Mouse (Mus musculus) hindbrain, embryonic 12.5 days (tissue): ENCODE measurements around the gene Lyrm4. TPM values are rescaled to one million over a fixed set of nuclear protein-coding genes. Genes with fewer than 3 reads are reported as not detected.

Source experiments
- ATAC-seq: fragments of 200-750 bp; cut with Nextera tagmentation; 2 replicates; pipeline ENCODE4 v1.8.0; 2017; ENCODE audit warnings: moderate TSS enrichment; ENCODE audit not compliant: low FRiP score
- H3K27ac ChIP-seq: fragments of 300-500 bp; sonication (generic); 2 replicates; pipeline ENCODE4 v1.5.1; 2016; ENCODE audit warnings: mild to moderate bottlenecking
- H3K27me3 ChIP-seq: fragments of 300-500 bp; sonication (generic); 2 replicates; pipeline ENCODE4 v1.6.1; 2016; ENCODE audit warnings: mild to moderate bottlenecking
- H3K36me3 ChIP-seq: fragments of 300-500 bp; sonication (generic); 2 replicates; pipeline ENCODE4 v1.6.1; 2016; ENCODE audit warnings: mild to moderate bottlenecking
- H3K4me1 ChIP-seq: fragments of 300-500 bp; sonication (generic); 2 replicates; pipeline ENCODE4 v1.6.1; 2016
- H3K4me2 ChIP-seq: fragments of 300-500 bp; sonication (generic); replicated peaks from 2 replicates; pipeline ENCODE4 v1.6.1; 2016; ENCODE audit warnings: mild to moderate bottlenecking
- H3K4me3 ChIP-seq: fragments of 300-500 bp; sonication (generic); 2 replicates; pipeline ENCODE4 v1.5.1; 2016; ENCODE audit warnings: mild to moderate bottlenecking
- H3K9ac ChIP-seq: fragments of 300-500 bp; sonication (generic); 2 replicates; pipeline ENCODE4 v1.6.1; 2016; ENCODE audit warnings: mild to moderate bottlenecking, moderate library complexity
- H3K9me3 ChIP-seq: fragments of 300-500 bp; sonication (generic); replicated peaks from 2 replicates; pipeline ENCODE4 v1.6.1; 2016; ENCODE audit warnings: mild to moderate bottlenecking
- WGBS: fragments of 180-500 bp; shearing (Covaris S2); methylation state at CpG from one replicate; pipeline ENCODE4 v1.1.7; 2016; 5-methylcytosine and 5-hydroxymethylcytosine counted together
- polyA plus RNA-seq: library from polyadenylated mRNA; unstranded; fragments of >200 nt; fragmentation: Nextera tagmentation; extraction: Ambion mirVana; gene quantifications from 2 replicates; pipeline ENCODE4 v1.2.1, GENCODE M21; 2016

The Lyrm4 gene
- polyA plus RNA-seq, 1 experiment from 2014 or later = 23.3 TPM

GRCm38 (mm10) chr13:36131401-36131800 is 14.1 kb upstream of the Lyrm4 start:
- Histone ChIP-seq H3K36me3 (no peaks in the 10 kb centered on the region), H3K4me1 (no peaks in the 10 kb centered on the region), H3K27me3 (no peaks in the 10 kb centered on the region), H3K4me3 (no peak overlapping the region), H3K4me2 (no peak overlapping the region), H3K9me3 (no peaks in the 10 kb centered on the region), H3K9ac (no peak overlapping the region), H3K27ac (no peak overlapping the region)
- no peak for ATAC-seq
- 93% methylated on average over 5 of the region's 5 CpGs for WGBS

GRCm38 (mm10) chr13:36129360-36130054 is 12.2 kb upstream of the Lyrm4 start:
- Histone ChIP-seq H3K27ac (no peak overlapping the region), H3K9me3 (no peaks in the 10 kb centered on the region), H3K4me3 (no peak overlapping the region), H3K27me3 (no peaks in the 10 kb centered on the region), H3K9ac (no peak overlapping the region), H3K4me1 (no peaks in the 10 kb centered on the region), H3K36me3 (no peaks in the 10 kb centered on the region), H3K4me2 (no peak overlapping the region)
- WGBS = 75% methylated on average over 2 of the region's 2 CpGs
- no peak for ATAC-seq

GRCm38 (mm10) chr13:36120606-36121005 is 3.3 kb upstream of the Lyrm4 start:
- Histone ChIP-seq H3K4me2 (no peak overlapping the region), H3K36me3 (no peaks in the 10 kb centered on the region), H3K4me1 (peaks cover 12% of the 10 kb centered on the region), H3K9ac (no peak overlapping the region), H3K27ac (no peak overlapping the region), H3K4me3 (no peak overlapping the region), H3K9me3 (no peaks in the 10 kb centered on the region), H3K27me3 (no peaks in the 10 kb centered on the region)
- ATAC-seq = no peak

- H3K4me3 ChIP-seq = no peak overlapping the region
- H3K36me3 ChIP-seq = no peaks in the 10 kb centered on the region
- H3K4me1 ChIP-seq = peaks cover 12% of the 10 kb centered on the region
- no peak overlapping the region for H3K4me2 ChIP-seq
- no peaks in the 10 kb centered on the region for H3K9me3 ChIP-seq
- no peak for ATAC-seq
- WGBS = 77% methylated on average over 4 of the region's 4 CpGs
- H3K9ac ChIP-seq = no peak overlapping the region
- no peaks in the 10 kb centered on the region for H3K27me3 ChIP-seq
- no peak overlapping the region for H3K27ac ChIP-seq
These were observed 2.4 kb upstream of the Lyrm4 start for GRCm38 (mm10) chr13:36119684-36120083.

- Histone ChIP-seq H3K27ac (no peak overlapping the region; the same call in 1 of the 2 replicates), H3K4me3 (peak overlapping the region; percentile 76), H3K4me1 (peaks cover 12% of the 10 kb centered on the region), H3K9me3 (no peaks in the 10 kb centered on the region), H3K36me3 (no peaks in the 10 kb centered on the region), H3K4me2 (peak overlapping the region; percentile 86), H3K9ac (peak overlapping the region; percentile 78), H3K27me3 (no peaks in the 10 kb centered on the region)
- ATAC-seq = peak; percentile 54
- WGBS = 10% methylated on average over 21 of the region's 21 CpGs
These were observed 695 bp downstream of the Lyrm4 start for GRCm38 (mm10) chr13:36116520-36117142.

GRCm38 (mm10) chr13:36113181-36113580 is 4.1 kb downstream of the Lyrm4 start:
- Histone ChIP-seq H3K9me3 (no peaks in the 10 kb centered on the region), H3K36me3 (no peaks in the 10 kb centered on the region), H3K4me2 (no peak overlapping the region), H3K9ac (no peak overlapping the region), H3K27me3 (no peaks in the 10 kb centered on the region), H3K27ac (no peak overlapping the region), H3K4me3 (no peak overlapping the region), H3K4me1 (peaks cover 7% of the 10 kb centered on the region; the same call in 1 of the 2 replicates)
- 83% methylated on average over 5 of the region's 5 CpGs for WGBS
- ATAC-seq = no peak

- H3K27me3 ChIP-seq = no peaks in the 10 kb centered on the region
- no peaks in the 10 kb centered on the region for H3K36me3 ChIP-seq
- peaks cover 3% of the 10 kb centered on the region; the same call in 1 of the 2 replicates for H3K4me1 ChIP-seq
- 94% methylated on average over 2 of the region's 2 CpGs for WGBS
- no peak overlapping the region for H3K4me2 ChIP-seq
- no peak overlapping the region for H3K9ac ChIP-seq
- H3K9me3 ChIP-seq = no peaks in the 10 kb centered on the region
- H3K27ac ChIP-seq = no peak overlapping the region
- ATAC-seq = no peak
- no peak overlapping the region for H3K4me3 ChIP-seq
These were observed 6.0 kb downstream of the Lyrm4 start for GRCm38 (mm10) chr13:36111331-36111730.

- 93% methylated on average over 4 of the region's 4 CpGs for WGBS
- Histone ChIP-seq H3K9ac (no peak overlapping the region), H3K4me1 (no peaks in the 10 kb centered on the region), H3K27me3 (no peaks in the 10 kb centered on the region), H3K27ac (no peak overlapping the region), H3K9me3 (no peaks in the 10 kb centered on the region), H3K4me3 (no peak overlapping the region), H3K4me2 (no peak overlapping the region), H3K36me3 (no peaks in the 10 kb centered on the region)
- ATAC-seq = no peak
These were observed 8.8 kb downstream of the Lyrm4 start for GRCm38 (mm10) chr13:36108528-36108927.

- Histone ChIP-seq H3K9ac (no peak overlapping the region), H3K27me3 (no peaks in the 10 kb centered on the region), H3K4me2 (no peak overlapping the region), H3K27ac (no peak overlapping the region), H3K36me3 (no peaks in the 10 kb centered on the region), H3K4me1 (no peaks in the 10 kb centered on the region), H3K9me3 (no peaks in the 10 kb centered on the region), H3K4me3 (no peak overlapping the region)
- no peak for ATAC-seq
- 76% methylated on average over 6 of the region's 6 CpGs for WGBS
These were observed 11.7 kb downstream of the Lyrm4 start for GRCm38 (mm10) chr13:36105591-36105990.

- H3K4me3 ChIP-seq = no peak overlapping the region
- H3K4me2 ChIP-seq = no peak overlapping the region
- no peak for ATAC-seq
- H3K36me3 ChIP-seq = no peaks in the 10 kb centered on the region
- H3K4me1 ChIP-seq = no peaks in the 10 kb centered on the region
- H3K9ac ChIP-seq = no peak overlapping the region
- 84% methylated on average over 5 of the region's 5 CpGs for WGBS
- no peaks in the 10 kb centered on the region for H3K9me3 ChIP-seq
- no peaks in the 10 kb centered on the region for H3K27me3 ChIP-seq
- no peak overlapping the region for H3K27ac ChIP-seq
These were observed 20.5 kb downstream of the Lyrm4 start for GRCm38 (mm10) chr13:36096684-36097383.

GRCm38 (mm10) chr13:36088168-36088567 is 29.2 kb downstream of the Lyrm4 start:
- 85% methylated on average over 4 of the region's 4 CpGs for WGBS
- Histone ChIP-seq H3K27me3 (no peaks in the 10 kb centered on the region), H3K4me1 (no peaks in the 10 kb centered on the region), H3K27ac (no peak overlapping the region), H3K36me3 (0 out of 2 replicates have a peak, but pooled peaks cover 3% of the 10 kb centered on the region), H3K4me3 (no peak overlapping the region), H3K9ac (no peak overlapping the region), H3K4me2 (no peak overlapping the region), H3K9me3 (no peaks in the 10 kb centered on the region)
- ATAC-seq = no peak

GRCm38 (mm10) chr13:36087427-36087826 is 29.9 kb downstream of the Lyrm4 start:
- Histone ChIP-seq H3K4me3 (no peak overlapping the region), H3K9me3 (no peaks in the 10 kb centered on the region), H3K27ac (no peak overlapping the region), H3K9ac (no peak overlapping the region), H3K27me3 (no peaks in the 10 kb centered on the region), H3K4me1 (no peaks in the 10 kb centered on the region), H3K4me2 (no peak overlapping the region), H3K36me3 (0 out of 2 replicates have a peak, but pooled peaks cover 3% of the 10 kb centered on the region)
- no peak for ATAC-seq
- 93% methylated on average over 2 of the region's 2 CpGs for WGBS
